Mouse (Mus musculus): ENCODE measurements around the gene Stpg1. TPM values are rescaled to one million over a fixed set of nuclear protein-coding genes. Genes with fewer than 3 reads are reported as not detected.
A peak's percentile ranks its signal among the peaks of the same experiment; 100 is the strongest.

The Stpg1 gene
- polyA plus RNA-seq, 1 experiment: 0.29 TPM

- TF ChIP-seq CTCF (IDR thresholded peaks at IDR 0.05; ENCODE audit: extremely low read depth, insufficient read length, insufficient replicate concordance, low read depth, low read length): no peak
- no peak for TF ChIP-seq POLR2A (IDR thresholded peaks at IDR 0.05; ENCODE audit: low read depth, low read length)
- Histone ChIP-seq H3K36me3 (ENCODE audit: control insufficient read depth, insufficient read depth, low read length) (no peaks in the 10 kb centered on the region), H3K27me3 (ENCODE audit: control insufficient read depth, insufficient read depth, low read length) (no peaks in the 10 kb centered on the region), H3K4me1 (ENCODE audit: control insufficient read depth, insufficient read depth, insufficient read length, low read length) (peaks cover 28% of the 10 kb centered on the region), H3K27ac (ENCODE audit: insufficient read depth, low read depth, low read length) (0 out of 2 replicates have a peak overlapping the region, but pooled peaks have one; percentile 19), H3K4me3 (ENCODE audit: low read depth, low read length) (no peak overlapping the region)
- WGBS: 19% methylated on average over 7 of the region's 7 CpGs
These were observed 19.3 kb downstream of the Stpg1 start for GRCm38 (mm10) chr4:135513865-135514264.

- TF ChIP-seq CTCF (IDR thresholded peaks at IDR 0.05; ENCODE audit: extremely low read depth, insufficient read length, insufficient replicate concordance, low read depth, low read length) (no peak), POLR2A (IDR thresholded peaks at IDR 0.05; ENCODE audit: low read depth, low read length) (no peak)
- no peak overlapping the region for H3K4me3 ChIP-seq (ENCODE audit: low read depth, low read length)
- 87% methylated on average over 14 of the region's 14 CpGs for WGBS
- no peaks in the 10 kb centered on the region for H3K36me3 ChIP-seq (ENCODE audit: control insufficient read depth, insufficient read depth, low read length)
- no peaks in the 10 kb centered on the region for H3K27me3 ChIP-seq (ENCODE audit: control insufficient read depth, insufficient read depth, low read length)
- H3K4me1 ChIP-seq (ENCODE audit: control insufficient read depth, insufficient read depth, insufficient read length, low read length): peaks cover 32% of the 10 kb centered on the region
- H3K27ac ChIP-seq (ENCODE audit: insufficient read depth, low read depth, low read length): no peak overlapping the region
These were observed 20.3 kb downstream of the Stpg1 start for GRCm38 (mm10) chr4:135514925-135515324.

- no peak overlapping the region for H3K4me3 ChIP-seq (ENCODE audit: low read depth, low read length)
- H3K36me3 ChIP-seq (ENCODE audit: control insufficient read depth, insufficient read depth, low read length): no peaks in the 10 kb centered on the region
- no peaks in the 10 kb centered on the region for H3K27me3 ChIP-seq (ENCODE audit: control insufficient read depth, insufficient read depth, low read length)
- H3K27ac ChIP-seq (ENCODE audit: insufficient read depth, low read depth, low read length): peak overlapping the region; percentile 80; the same call in 1 of the 2 replicates
- TF ChIP-seq CTCF (IDR thresholded peaks at IDR 0.05; ENCODE audit: extremely low read depth, insufficient read length, insufficient replicate concordance, low read depth, low read length) (peak; percentile 92), POLR2A (IDR thresholded peaks at IDR 0.05; ENCODE audit: low read depth, low read length) (no peak)
- 64% methylated on average over 15 of the region's 15 CpGs for WGBS
- H3K4me1 ChIP-seq (ENCODE audit: control insufficient read depth, insufficient read depth, insufficient read length, low read length): peaks cover 30% of the 10 kb centered on the region
These were observed 22.0 kb downstream of the Stpg1 start for GRCm38 (mm10) chr4:135516351-135517316.

GRCm38 (mm10) chr4:135518135-135518534, 23.5 kb downstream of the Stpg1 start:
- Histone ChIP-seq H3K27me3 (ENCODE audit: control insufficient read depth, insufficient read depth, low read length) (no peaks in the 10 kb centered on the region), H3K4me1 (ENCODE audit: control insufficient read depth, insufficient read depth, insufficient read length, low read length) (peaks cover 30% of the 10 kb centered on the region), H3K27ac (ENCODE audit: insufficient read depth, low read depth, low read length) (peak overlapping the region; percentile 80), H3K36me3 (ENCODE audit: control insufficient read depth, insufficient read depth, low read length) (no peaks in the 10 kb centered on the region), H3K4me3 (ENCODE audit: low read depth, low read length) (0 out of 2 replicates have a peak overlapping the region, but pooled peaks have one; percentile 3)
- 26% methylated on average over 12 of the region's 12 CpGs for WGBS
- no peak for TF ChIP-seq POLR2A (IDR thresholded peaks at IDR 0.05; ENCODE audit: low read depth, low read length)
- TF ChIP-seq CTCF (IDR thresholded peaks at IDR 0.05; ENCODE audit: extremely low read depth, insufficient read length, insufficient replicate concordance, low read depth, low read length): no peak

- Histone ChIP-seq H3K4me1 (ENCODE audit: control insufficient read depth, insufficient read depth, insufficient read length, low read length) (peaks cover 16% of the 10 kb centered on the region), H3K36me3 (ENCODE audit: control insufficient read depth, insufficient read depth, low read length) (no peaks in the 10 kb centered on the region), H3K4me3 (ENCODE audit: low read depth, low read length) (no peak overlapping the region), H3K27ac (ENCODE audit: insufficient read depth, low read depth, low read length) (no peak overlapping the region), H3K27me3 (ENCODE audit: control insufficient read depth, insufficient read depth, low read length) (no peaks in the 10 kb centered on the region)
- TF ChIP-seq POLR2A (IDR thresholded peaks at IDR 0.05; ENCODE audit: low read depth, low read length) (no peak), CTCF (IDR thresholded peaks at IDR 0.05; ENCODE audit: extremely low read depth, insufficient read length, insufficient replicate concordance, low read depth, low read length) (no peak)
- whole genome bisulfite sequencing: 79% methylated on average over 9 of the region's 9 CpGs
These were observed 25.8 kb downstream of the Stpg1 start for GRCm38 (mm10) chr4:135520421-135520820.

GRCm38 (mm10) chr4:135523939-135524338, 29.3 kb downstream of the Stpg1 start:
- Histone ChIP-seq H3K36me3 (ENCODE audit: control insufficient read depth, insufficient read depth, low read length) (no peaks in the 10 kb centered on the region), H3K4me3 (ENCODE audit: low read depth, low read length) (no peak overlapping the region), H3K27ac (ENCODE audit: insufficient read depth, low read depth, low read length) (no peak overlapping the region), H3K4me1 (ENCODE audit: control insufficient read depth, insufficient read depth, insufficient read length, low read length) (peaks cover 3% of the 10 kb centered on the region; the same call in 1 of the 2 replicates), H3K27me3 (ENCODE audit: control insufficient read depth, insufficient read depth, low read length) (no peaks in the 10 kb centered on the region)
- WGBS: 11% methylated on average over 6 of the region's 7 CpGs
- TF ChIP-seq CTCF (IDR thresholded peaks at IDR 0.05; ENCODE audit: extremely low read depth, insufficient read length, insufficient replicate concordance, low read depth, low read length) (no peak), POLR2A (IDR thresholded peaks at IDR 0.05; ENCODE audit: low read depth, low read length) (no peak)

- no peak overlapping the region for H3K27ac ChIP-seq (ENCODE audit: insufficient read depth, low read depth, low read length)
- no peak for TF ChIP-seq CTCF (IDR thresholded peaks at IDR 0.05; ENCODE audit: extremely low read depth, insufficient read length, insufficient replicate concordance, low read depth, low read length)
- TF ChIP-seq POLR2A (IDR thresholded peaks at IDR 0.05; ENCODE audit: low read depth, low read length): no peak
- 80% methylated on average over 12 of the region's 12 CpGs for WGBS
These were observed 30.5 kb downstream of the Stpg1 start for GRCm38 (mm10) chr4:135525057-135525456.

More at GRCm38 (mm10) chr4:135525057-135525456, 30.5 kb downstream of the Stpg1 start:
- Histone ChIP-seq H3K36me3 (ENCODE audit: control insufficient read depth, insufficient read depth, low read length) (no peaks in the 10 kb centered on the region), H3K4me1 (ENCODE audit: control insufficient read depth, insufficient read depth, insufficient read length, low read length) (peaks cover 4% of the 10 kb centered on the region; the same call in 1 of the 2 replicates), H3K4me3 (ENCODE audit: low read depth, low read length) (no peak overlapping the region), H3K27me3 (ENCODE audit: control insufficient read depth, insufficient read depth, low read length) (no peaks in the 10 kb centered on the region)

Measured in small intestine, adult 2 months (tissue).